Mouse (Mus musculus): ENCODE measurements around the gene Tfeb.

Gene Tfeb

GRCm38 (mm10) chr17:47832501-47833028 lies 95.7 kb downstream of the Tfeb start:
- no peak for DNase-seq (ENCODE audit: low spot score)

DNA sequence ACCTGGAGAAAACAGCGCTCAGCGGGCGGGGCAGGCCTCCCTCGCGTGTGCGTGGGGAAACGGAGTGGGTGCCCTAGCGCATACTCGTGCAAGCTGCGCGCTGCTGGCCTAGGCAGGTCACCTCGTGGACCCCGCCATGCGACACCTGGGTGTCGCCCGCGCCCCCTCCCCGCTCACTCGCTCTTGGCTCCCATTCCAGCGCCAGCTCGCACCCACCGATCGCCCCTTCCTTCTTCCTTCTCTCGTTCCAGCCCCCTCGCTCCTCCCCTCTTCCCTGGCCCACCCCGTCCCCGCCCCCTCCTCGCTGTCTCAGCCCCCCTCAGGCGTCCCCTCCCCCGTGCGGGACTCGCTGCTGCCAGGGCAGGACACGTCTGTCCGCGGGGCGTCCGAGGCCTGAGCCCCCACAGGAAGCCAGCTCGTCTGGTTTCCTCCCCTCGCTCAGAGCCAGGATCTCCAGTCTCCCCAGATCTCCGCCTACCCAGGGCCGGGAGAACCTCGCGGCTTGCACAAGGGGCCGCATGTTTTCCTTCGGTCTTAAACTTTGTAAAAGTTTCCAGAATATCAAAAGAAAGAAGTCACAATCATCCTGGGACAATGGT lies 96.3 kb downstream of the Tfeb start:
- peak; percentile 54 for DNase-seq (ENCODE audit: low spot score)

- DNase-seq (ENCODE audit: low spot score) = no peak
Observed at GRCm38 (mm10) chr17:47833628-47834481, 97.0 kb downstream of the Tfeb start.

DNA sequence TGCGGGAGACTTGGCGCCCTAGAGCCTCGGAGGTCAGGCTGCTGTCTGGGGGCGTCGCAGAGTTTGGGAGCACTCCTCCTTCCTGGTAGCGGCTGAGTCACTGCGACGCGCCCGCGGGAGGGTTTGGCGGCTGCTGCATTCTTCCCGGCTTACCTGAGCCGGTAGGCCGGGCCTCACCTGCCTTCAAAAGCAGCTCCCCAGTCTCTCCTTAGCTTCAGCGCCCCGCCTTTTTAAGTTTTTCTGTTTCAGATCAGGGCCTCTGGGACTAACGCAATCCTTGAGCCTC lies 97.6 kb downstream of the Tfeb start, which contains the start of gene Mdfi:
Mdfi (minus strand) TSS at position 210 of the 286 bp plus-strand sequence.
- no peak for DNase-seq (ENCODE audit: low spot score)

GRCm38 (mm10) chr17:47837808-47838207 lies 101.0 kb downstream of the Tfeb start:
- DNase-seq (ENCODE audit: low spot score) = no peak

GRCm38 (mm10) chr17:47841521-47841920 lies 104.7 kb downstream of the Tfeb start:
- DNase-seq (ENCODE audit: low spot score) = no peak

All from ovary, adult 18-20 months (tissue).